Mouse (Mus musculus) G1E (cell line): ENCODE data around the gene Fxr2.
"Not testable (repeated sequence)": the region's sequence is repeated elsewhere in the genome, so short reads cannot be mapped to it uniquely, and the experiment has no call there.

ENCODE experiments used
- CTCF ChIP-seq: IDR thresholded peaks from 2 replicates; pipeline ENCODE4 v1.5.1; 2012; ENCODE audit warnings: low read depth, low read length, inconsistent platforms, mixed read lengths
- GATA1 ChIP-seq: IDR thresholded peaks from 2 replicates; pipeline ENCODE4 v1.6.1; 2012; ENCODE audit warnings: borderline replicate concordance, low read length, inconsistent platforms, mixed read lengths
- GATA2 ChIP-seq: IDR thresholded peaks from 2 replicates; pipeline ENCODE4 v1.6.1; 2012; ENCODE audit warnings: low read depth, low read length, inconsistent platforms, borderline replicate concordance
- POLR2AphosphoS5 ChIP-seq: IDR thresholded peaks from 2 replicates; pipeline ENCODE4 v1.6.1; 2012; ENCODE audit warnings: low read depth, low read length, inconsistent platforms; ENCODE audit not compliant: insufficient replicate concordance
- TAL1 ChIP-seq: conservative IDR thresholded peaks from 2 replicates; pipeline ENCODE4 v1.6.1; 2012; ENCODE audit warnings: low read depth, low read length, inconsistent platforms, mixed read lengths

GRCm38 (mm10) chr11:69624339-69624738, 8.5 kb upstream of the Fxr2 start:
- TF ChIP-seq TAL1, CTCF, GATA1, POLR2AphosphoS5, GATA2: not testable (repeated sequence)
